Mouse (Mus musculus) adrenal gland, adult 8-10 months (tissue): Measurements from ENCODE around the gene Polr2m. TPM values are rescaled to one million over a fixed set of nuclear protein-coding genes. Genes with fewer than 3 reads are reported as not detected.
"Not testable (repeated sequence)": the region's sequence is repeated elsewhere in the genome, so short reads cannot be mapped to it uniquely, and the experiment has no call there.

Experiments used
- DNase-seq: peaks from one replicate; pipeline ENCODE4 v3.0.0; 2022
- total RNA-seq, 4 experiments: library from RNA; stranded (reverse); gene quantifications; 2 replicates each; pipeline ENCODE4 v1.2.4; 2022

The Polr2m gene
- 100 to 1,000 TPM; 172 to 204 (median 192) TPM for total RNA-seq

GRCm38 (mm10) chr9:71485475-71486094 lies at the start of gene Polr2m:
Gene Polr2m (minus strand): TSS chr9:71485935.
- DNase-seq: peak; percentile 91

- DNase-seq: no peak
Measured at GRCm38 (mm10) chr9:71535036-71535435, 49.3 kb upstream of the Polr2m start.

- no peak for DNase-seq
Measured at GRCm38 (mm10) chr9:71529960-71530359, 44.2 kb upstream of the Polr2m start.

- no peak for DNase-seq
Measured at GRCm38 (mm10) chr9:71527438-71527837, 41.7 kb upstream of the Polr2m start.

- no peak for DNase-seq
Measured at GRCm38 (mm10) chr9:71523901-71524300, 38.2 kb upstream of the Polr2m start.

- no peak for DNase-seq
Measured at GRCm38 (mm10) chr9:71519836-71520235, 34.1 kb upstream of the Polr2m start.

GRCm38 (mm10) chr9:71517487-71517886 lies 31.8 kb upstream of the Polr2m start:
- DNase-seq: no peak

- no peak for DNase-seq
Measured at GRCm38 (mm10) chr9:71515862-71516261, 30.1 kb upstream of the Polr2m start.

- DNase-seq: no peak
Measured at GRCm38 (mm10) chr9:71513566-71513965, 27.8 kb upstream of the Polr2m start.

GRCm38 (mm10) chr9:71512899-71513298 lies 27.2 kb upstream of the Polr2m start:
- no peak for DNase-seq

- no peak for DNase-seq
Measured at GRCm38 (mm10) chr9:71498391-71499182, 12.9 kb upstream of the Polr2m start.

- DNase-seq: no peak
Measured at GRCm38 (mm10) chr9:71496637-71497036, 10.9 kb upstream of the Polr2m start.

GRCm38 (mm10) chr9:71493771-71494170 lies 8.0 kb upstream of the Polr2m start:
- DNase-seq: no peak

- no peak for DNase-seq
Measured at GRCm38 (mm10) chr9:71492296-71493025, 6.7 kb upstream of the Polr2m start.

GRCm38 (mm10) chr9:71490076-71490475 lies 4.3 kb upstream of the Polr2m start:
- DNase-seq: no peak

- DNase-seq: no peak
Measured at GRCm38 (mm10) chr9:71486127-71486526, 392 bp upstream of the Polr2m start.

- no peak for DNase-seq
Measured at GRCm38 (mm10) chr9:71484871-71485474, 762 bp downstream of the Polr2m start.

GRCm38 (mm10) chr9:71483872-71484271 lies 1.9 kb downstream of the Polr2m start:
- not testable (repeated sequence) for DNase-seq

GRCm38 (mm10) chr9:71480305-71480704 lies 5.4 kb downstream of the Polr2m start:
- no peak for DNase-seq

- DNase-seq: no peak
Measured at GRCm38 (mm10) chr9:71479413-71479812, 6.3 kb downstream of the Polr2m start.

GRCm38 (mm10) chr9:71478596-71478995 lies 7.1 kb downstream of the Polr2m start:
- no peak for DNase-seq

- DNase-seq: no peak
Measured at GRCm38 (mm10) chr9:71476601-71477000, 9.1 kb downstream of the Polr2m start.

- DNase-seq: no peak
Measured at GRCm38 (mm10) chr9:71475536-71475935, 10.2 kb downstream of the Polr2m start.
